Mouse (Mus musculus): ENCODE data around the gene Lnx2. TPM values are rescaled to one million over a fixed set of nuclear protein-coding genes. Genes with fewer than 3 reads are reported as not detected.

Lnx2 gene
- total RNA-seq, 2 experiments from 2014 or later = 6.5 to 8.9 TPM

- DNase-seq (ENCODE audit: low spot score in 2 of 2) = peak; percentile 84 to 91
Measured at GRCm38 (mm10) chr5:147077305-147078034, 1.1 kb upstream of the Lnx2 start.

DNA sequence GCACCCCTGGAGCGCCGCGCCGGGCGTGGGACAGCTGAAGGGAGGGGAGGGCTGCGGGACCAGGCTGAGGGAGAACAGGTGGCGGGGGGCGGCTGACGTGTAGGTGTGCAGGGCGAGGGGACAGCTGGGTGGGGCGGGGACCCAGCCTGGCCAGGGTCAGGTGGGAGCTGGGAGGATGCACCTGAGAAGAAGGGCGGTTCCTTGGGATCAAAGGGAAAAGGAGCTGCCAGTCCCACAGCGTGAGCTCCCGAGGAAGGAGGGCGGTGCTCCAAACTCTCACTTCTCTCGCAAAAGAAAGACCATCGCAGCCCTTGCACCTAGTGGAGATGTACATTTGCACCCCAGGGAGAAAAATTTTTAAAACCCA, 396 bp upstream of the Lnx2 start, which contains the start of gene Polr1d:
Gene Polr1d, plus strand, starts transcription at position 252 of the 367 bp plus-strand sequence.
- DNase-seq (ENCODE audit: low spot score in 2 of 2) = no peak

DNA sequence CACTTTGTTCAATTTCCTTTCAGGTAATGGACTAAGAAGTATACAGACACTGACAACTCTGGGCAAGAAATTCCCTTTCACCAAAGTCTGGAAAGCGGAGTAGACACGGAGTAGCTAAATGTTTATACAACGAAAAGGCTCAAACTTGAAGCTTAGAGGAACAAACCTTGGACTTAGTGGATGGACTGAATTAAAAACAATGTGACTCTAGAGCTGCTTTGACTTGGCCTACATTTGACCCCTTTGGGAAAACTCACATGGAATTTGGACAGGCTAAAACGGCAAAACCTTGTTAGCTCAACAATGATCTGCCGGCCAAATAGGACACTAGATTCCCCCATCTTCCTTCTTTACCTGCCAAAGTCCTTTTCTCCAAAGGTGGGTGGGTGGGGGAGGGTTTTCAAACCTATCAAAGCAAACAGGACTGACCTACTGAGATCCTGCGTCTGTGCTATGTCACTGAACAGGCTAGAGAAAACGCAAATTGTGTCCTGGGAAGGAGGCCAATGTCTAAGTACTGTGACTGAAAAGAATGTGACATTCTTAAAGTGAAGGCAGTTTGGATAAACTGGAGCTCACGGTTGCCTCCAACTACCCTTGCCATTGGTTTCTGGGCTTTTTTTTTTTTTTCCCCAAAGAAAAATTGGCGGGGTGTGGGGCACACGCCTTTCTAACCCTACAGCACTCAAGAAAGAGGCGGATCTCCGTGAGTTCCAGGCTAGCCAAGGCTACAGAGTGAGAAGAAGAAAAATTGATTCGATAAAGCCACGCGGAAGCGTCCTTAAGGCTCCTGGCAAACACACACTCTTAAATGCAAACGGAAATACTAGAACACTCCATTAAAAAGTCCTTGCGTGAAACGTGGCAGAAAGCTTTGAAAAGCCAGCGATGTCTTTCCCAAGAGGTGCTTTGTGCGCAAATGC, 1.0 kb downstream of the Lnx2 start:
- no peak for DNase-seq (ENCODE audit: low spot score in 2 of 2)

DNA sequence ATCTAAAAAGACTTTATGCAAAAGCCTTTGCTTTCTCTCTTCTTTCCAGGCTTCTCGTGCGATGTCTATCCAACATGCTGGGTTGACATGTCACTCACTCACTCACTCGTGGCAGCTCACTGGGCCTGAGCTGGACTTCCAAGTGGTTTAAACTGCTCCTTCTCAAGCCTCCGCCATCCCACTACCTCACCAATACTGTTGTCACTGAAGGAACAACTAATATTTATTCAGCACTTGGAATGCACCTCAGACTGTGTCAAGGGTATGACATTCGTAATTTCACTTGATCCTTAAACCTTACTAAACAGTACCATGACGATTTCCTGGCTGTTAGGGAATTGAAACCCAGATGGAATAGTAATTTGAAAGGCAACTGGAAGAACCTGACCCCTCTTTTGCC, 2.6 kb downstream of the Lnx2 start:
- DNase-seq (ENCODE audit: low spot score in 2 of 2) = no peak

- no peak for DNase-seq (ENCODE audit: low spot score in 2 of 2)
Measured at GRCm38 (mm10) chr5:147071886-147072285, 4.5 kb downstream of the Lnx2 start.

DNA sequence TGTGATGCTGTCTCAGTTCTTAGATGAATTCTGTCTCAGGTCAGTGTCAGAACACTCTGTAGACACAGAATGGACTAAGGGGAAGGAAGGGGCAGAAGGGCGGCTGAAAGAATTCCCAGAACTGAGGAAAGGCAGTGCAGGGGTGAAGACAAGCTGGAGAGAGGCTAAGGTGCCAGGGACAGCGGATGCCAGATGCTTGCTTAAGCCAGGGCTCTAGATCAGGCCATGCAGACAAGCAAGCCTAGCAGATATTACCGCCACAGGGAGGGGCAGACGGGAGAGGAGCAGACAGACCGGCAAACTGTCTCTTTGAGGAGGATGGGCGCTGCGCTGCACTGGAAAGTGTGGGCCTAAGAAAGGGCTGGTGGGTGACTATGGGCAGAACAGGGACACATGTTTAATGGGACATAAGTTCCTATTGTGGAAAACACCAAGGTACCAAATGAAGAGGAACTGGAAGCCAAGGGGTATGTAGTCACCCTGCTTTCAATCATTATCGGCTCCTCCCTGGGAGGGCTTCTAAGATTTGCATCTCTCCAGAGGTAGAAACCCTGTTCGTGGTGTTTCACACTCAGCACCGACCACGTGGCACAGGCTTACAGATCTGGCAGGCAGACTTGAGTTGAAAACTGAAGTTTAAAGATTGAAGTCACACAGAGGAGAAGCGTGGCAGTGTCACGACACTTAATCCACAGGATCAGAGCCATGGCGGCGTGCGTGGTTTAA, 5.4 kb downstream of the Lnx2 start:
- no peak for DNase-seq (ENCODE audit: low spot score in 2 of 2)

- peak; percentile 46 to 64 for DNase-seq (ENCODE audit: low spot score in 2 of 2)
Measured at GRCm38 (mm10) chr5:147068876-147069275, 7.5 kb downstream of the Lnx2 start.

DNA sequence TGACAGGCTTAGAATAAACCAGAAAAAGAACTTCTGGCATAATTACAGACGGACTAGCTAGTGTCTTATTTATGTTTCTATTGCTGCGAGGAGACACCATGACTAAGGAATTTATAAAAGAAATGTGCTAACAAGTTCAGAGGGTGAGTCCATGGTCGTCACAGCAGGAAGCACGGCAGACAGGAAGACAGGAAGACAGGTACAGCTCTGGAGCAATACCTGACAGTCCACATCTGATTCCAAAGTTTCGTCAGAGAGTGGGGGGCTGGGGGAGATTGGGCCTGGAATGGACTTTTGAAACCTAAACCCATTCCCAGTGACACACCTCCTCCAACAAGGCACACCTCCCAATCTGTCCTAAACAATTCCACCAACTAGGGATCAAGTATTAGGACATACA, 9.4 kb downstream of the Lnx2 start:
- DNase-seq (ENCODE audit: low spot score in 2 of 2) = no peak

DNA sequence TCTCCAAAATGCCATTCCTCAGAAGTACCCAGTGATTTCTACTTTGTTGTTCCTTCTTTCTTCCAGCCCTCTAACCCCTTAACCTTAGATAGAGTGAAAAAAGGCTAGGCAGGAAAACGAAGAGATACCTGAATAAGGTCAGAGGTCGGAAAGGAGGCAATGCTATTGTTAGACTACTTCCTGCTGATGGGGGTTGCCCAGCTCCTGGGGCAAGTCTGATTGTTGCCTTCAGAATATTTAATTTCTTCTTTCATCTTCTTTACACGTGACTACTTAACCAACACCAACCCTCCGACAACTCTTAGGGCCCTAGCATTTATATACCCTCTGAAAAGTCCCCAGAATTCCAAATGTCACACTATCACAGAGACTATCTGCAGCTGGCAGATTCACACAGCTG, 10.3 kb downstream of the Lnx2 start:
- no peak for DNase-seq (ENCODE audit: low spot score in 2 of 2)

DNA sequence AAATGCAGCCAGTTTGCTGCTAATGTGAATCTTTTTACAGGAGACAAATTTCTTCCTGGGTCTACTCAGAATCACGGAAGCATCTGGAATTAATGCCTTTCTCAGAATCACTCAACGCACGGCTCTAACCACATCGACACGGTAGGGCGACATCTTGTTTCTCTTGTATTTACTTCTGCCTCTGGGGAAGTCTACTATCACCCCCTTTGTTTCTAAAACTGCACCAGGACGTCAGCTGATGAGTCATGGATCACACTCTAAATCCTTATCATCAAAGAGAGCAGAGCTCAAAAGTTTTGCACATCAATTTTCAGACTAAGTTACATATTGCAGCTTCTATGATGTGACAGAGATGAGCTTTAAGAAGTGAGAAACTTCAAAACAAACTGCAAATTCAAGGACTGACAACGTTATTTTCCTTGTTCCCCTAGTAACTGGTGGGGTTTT, 13.1 kb downstream of the Lnx2 start:
- DNase-seq (ENCODE audit: low spot score in 2 of 2) = no peak

GRCm38 (mm10) chr5:147060024-147060423, 16.4 kb downstream of the Lnx2 start:
- no peak for DNase-seq (ENCODE audit: low spot score in 2 of 2)

DNA sequence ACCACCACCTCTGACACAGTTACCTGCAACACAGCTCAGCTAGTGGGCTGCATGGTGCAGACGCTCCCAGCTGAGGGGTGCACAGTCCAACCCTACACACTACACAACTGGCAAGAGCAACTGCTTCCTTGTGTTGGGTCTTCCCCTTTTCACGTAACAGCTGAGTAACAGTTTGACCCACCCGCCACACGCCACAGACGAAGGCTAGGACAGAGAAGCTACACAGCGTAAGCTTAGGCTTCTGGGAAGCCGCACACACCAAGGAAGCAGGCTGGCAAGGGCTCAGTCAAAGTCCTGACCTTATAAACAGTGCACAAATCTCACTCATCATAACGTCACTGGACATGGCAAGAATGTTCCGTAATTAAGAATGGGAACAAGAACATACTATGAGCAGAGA, 17.1 kb downstream of the Lnx2 start:
- no peak for DNase-seq (ENCODE audit: low spot score in 2 of 2)

GRCm38 (mm10) chr5:147058661-147059060, 17.7 kb downstream of the Lnx2 start:
- DNase-seq (ENCODE audit: low spot score in 2 of 2) = no peak

DNA sequence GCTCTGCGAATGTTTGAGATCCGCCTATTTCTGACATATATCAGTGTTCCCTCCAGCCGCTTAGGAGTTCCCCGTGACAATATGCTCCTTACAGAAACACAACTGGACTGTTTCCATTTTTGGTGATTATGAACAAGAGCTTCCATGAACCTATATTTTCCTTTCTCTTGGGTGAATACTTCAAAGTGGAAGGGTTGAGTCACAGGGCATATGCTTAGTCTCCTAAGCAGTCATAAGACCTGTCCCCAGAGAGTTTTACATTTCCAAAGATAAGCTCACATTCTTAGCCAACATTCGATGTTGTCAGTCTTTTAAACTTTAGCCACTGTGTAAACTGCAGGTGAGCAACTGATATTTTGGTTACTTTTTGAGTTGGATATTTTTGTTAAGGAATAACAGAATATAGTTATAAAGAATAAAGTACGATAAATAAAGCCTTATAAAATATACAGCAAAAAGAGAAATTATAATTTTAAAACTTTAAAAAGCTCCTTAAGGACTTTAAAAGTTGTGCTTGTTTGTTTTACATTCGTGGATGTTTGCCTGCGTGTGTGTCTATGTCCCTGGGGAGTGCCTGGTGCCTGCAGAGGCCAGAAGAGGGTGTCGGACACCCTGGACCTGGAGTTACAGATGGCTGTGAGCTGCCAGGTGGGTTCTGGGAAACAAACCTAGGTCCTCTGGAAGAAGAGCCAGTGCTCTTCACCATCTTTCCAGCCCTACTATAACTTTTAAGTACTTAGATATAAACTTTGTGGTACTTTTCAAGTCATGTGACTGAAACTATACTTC, 18.6 kb downstream of the Lnx2 start:
- DNase-seq (ENCODE audit: low spot score in 2 of 2) = no peak

DNA sequence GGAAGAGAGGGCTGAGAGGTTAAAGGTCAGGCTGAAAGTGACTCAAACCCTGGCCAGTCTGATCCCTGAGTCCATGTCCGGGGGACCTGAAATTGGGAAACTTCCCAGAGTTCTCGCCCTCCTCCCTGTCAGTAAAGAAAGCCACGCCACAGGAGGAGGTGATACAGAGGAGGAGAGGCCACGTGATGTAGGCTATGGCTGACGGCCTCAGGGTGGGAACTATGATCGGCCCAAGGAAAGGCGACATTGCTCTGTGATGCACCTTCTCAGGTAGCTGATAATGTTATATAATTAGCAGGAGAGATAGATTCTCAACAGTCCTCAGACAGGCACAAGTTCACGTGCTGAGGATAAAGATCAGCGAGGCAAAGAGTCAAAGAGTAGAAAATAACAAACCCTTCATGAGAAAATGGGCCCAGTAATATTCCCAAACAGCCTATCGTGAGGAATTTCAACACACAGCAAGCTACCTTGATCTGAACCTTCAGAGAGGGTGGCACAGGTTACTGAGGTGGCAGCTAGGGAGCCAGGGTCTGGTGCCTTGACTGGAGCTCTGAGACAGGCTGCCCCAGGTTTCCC, 19.6 kb downstream of the Lnx2 start:
- DNase-seq (ENCODE audit: low spot score in 2 of 2) = no peak

DNA sequence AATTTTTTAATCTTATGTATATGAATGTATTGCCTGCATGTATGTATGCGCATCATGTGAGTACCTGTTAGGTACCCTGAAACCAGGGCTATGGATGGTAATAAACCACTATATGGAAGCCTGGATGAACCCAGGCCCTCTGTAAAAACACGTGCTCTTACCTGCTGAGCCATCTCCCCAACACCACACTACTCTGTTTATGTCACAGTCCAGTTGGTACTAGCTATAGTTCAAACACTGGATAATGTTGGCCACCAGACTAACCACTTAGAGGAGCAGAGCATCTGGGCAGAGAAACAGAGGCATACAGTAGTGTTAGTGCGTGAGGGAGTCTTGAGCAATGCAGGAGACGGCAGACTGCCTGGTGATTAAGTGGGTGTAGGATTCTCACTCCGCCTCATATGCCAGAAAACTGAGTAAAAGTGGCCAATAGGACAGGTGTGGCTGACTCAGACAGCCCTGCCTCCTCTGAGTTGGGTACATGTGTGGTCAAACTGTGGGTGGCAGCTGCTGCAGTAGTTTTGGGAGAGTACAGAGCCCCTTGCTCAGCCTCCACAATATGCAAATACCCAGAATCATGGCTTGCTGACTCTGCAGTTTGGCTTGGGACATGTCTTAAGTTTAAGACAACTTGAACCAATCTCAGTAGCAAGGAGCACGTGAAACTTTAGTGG, 20.7 kb downstream of the Lnx2 start:
- no peak for DNase-seq (ENCODE audit: low spot score in 2 of 2)

DNA sequence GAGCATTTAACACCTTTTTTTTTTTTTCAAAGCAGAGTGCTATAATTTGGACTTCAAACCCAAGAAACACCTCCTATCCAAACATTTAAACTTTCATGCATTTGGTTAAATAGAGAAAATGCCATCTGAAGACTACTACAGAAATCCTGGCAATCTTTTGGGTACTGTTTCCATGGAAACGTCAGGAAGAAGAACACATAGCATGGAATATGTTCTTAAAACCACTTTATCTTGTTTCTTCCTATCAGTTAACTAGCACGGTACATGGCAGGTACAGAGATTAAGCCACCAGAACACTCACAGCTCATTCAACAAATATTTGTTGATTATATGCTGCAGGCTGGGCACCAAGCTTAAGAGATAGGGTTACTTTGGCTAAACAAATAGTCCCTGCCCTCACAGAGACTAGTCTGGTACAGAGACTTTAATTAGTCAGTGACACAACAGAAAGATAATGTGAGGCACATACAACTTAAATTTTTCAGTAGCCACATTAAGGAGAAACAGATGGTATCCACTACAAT, 21.6 kb downstream of the Lnx2 start:
- DNase-seq (ENCODE audit: low spot score in 2 of 2) = no peak

DNA sequence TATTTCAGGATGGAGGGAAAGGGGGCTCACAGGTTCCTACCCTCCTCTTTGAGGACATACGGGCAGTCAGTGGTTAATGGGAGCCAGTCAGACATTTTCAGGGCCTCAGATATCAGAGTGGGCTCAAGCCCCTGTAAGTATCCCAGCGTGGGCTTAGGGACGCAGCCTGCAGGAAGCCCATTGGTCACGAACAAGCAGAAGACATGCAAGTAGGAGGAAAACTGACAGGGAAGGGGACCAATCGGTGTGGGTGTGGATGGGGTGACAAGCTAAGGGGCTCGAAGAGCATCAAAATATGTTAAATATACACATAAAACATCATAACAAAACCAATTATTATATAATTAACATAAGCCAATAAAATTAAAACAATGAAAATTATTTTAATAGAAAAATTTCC, 22.1 kb downstream of the Lnx2 start:
- DNase-seq (ENCODE audit: low spot score in 2 of 2) = no peak

DNA sequence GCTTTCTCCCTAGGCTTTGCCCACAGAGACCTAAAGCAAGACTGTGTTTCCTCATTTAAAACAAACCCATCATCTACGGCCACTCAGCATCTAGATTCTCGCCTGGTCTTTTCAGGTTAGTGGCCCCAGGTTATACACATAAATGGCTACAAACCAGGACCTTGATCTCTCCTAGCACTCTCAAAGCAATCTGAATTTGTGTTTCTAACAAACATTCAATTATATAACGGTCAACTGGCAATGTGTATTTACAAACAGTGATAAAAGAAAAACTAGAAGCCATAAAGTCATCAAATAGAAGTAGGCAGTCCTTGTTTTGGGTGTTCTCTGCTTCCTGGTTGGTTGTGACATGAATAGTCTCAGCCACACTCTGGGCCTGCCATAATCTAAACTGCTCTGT, 22.9 kb downstream of the Lnx2 start:
- DNase-seq (ENCODE audit: low spot score in 2 of 2) = no peak

GRCm38 (mm10) chr5:147053071-147053470, 23.3 kb downstream of the Lnx2 start:
- DNase-seq (ENCODE audit: low spot score in 2 of 2) = no peak
